Mouse (Mus musculus) midbrain, postnatal 0 days (tissue): ENCODE results near the gene Slc16a8. TPM values are rescaled to one million over a fixed set of nuclear protein-coding genes. Genes with fewer than 3 reads are reported as not detected.
"Not testable (repeated sequence)": the region's sequence is repeated elsewhere in the genome, so short reads cannot be mapped to it uniquely, and the experiment has no call there.

Experiments used
- ATAC-seq: fragments of 200-750 bp; cut with Nextera tagmentation; 2 replicates; pipeline ENCODE4 v1.8.0; 2017; ENCODE audit warnings: moderate number of reproducible peaks, mild to moderate bottlenecking, moderate TSS enrichment, moderate library complexity; ENCODE audit not compliant: low FRiP score
- DNase-seq: peaks from one replicate; pipeline ENCODE4 v3.0.0-alpha.2; 2015; ENCODE audit warnings: low spot score
- H3K27ac ChIP-seq: fragments of 300-500 bp; sonication (generic); 2 replicates; pipeline ENCODE4 v1.5.1; 2014; ENCODE audit warnings: low read depth, mild to moderate bottlenecking, low read length, mixed read lengths
- H3K27me3 ChIP-seq: fragments of 300-500 bp; sonication (generic); 2 replicates; pipeline ENCODE4 v1.6.1; 2014; ENCODE audit warnings: low read length, control low read depth, mixed read lengths; ENCODE audit not compliant: insufficient read depth
- H3K36me3 ChIP-seq: fragments of 300-500 bp; sonication (generic); 2 replicates; pipeline ENCODE4 v1.6.1; 2014; ENCODE audit warnings: low read length, control low read depth, mixed read lengths; ENCODE audit not compliant: insufficient read depth
- H3K4me1 ChIP-seq: fragments of 300-500 bp; sonication (generic); 2 replicates; pipeline ENCODE4 v1.6.1; 2014; ENCODE audit warnings: mild to moderate bottlenecking, control low read depth, antibody characterized with exemption, low read length, mixed read lengths; ENCODE audit not compliant: insufficient read depth
- H3K4me2 ChIP-seq: fragments of 300-500 bp; sonication (generic); 2 replicates; pipeline ENCODE4 v1.6.1; 2014; ENCODE audit warnings: low read depth, mild to moderate bottlenecking, low read length, mixed read lengths; ENCODE audit not compliant: poor library complexity, severe bottlenecking
- H3K4me3 ChIP-seq: fragments of 300-500 bp; sonication (generic); 2 replicates; pipeline ENCODE4 v1.5.1; 2014; ENCODE audit warnings: low read depth, mild to moderate bottlenecking, low read length, moderate library complexity
- H3K9ac ChIP-seq: fragments of 300-500 bp; sonication (generic); replicated peaks from 2 replicates; pipeline ENCODE4 v1.6.1; 2014; ENCODE audit warnings: mild to moderate bottlenecking, low read length, moderate library complexity, mixed read lengths; ENCODE audit not compliant: poor library complexity, severe bottlenecking
- H3K9me3 ChIP-seq: fragments of 300-500 bp; sonication (generic); 2 replicates; pipeline ENCODE4 v1.6.1; 2016; ENCODE audit warnings: low read length, control low read depth
- CTCF ChIP-seq: IDR thresholded peaks from 2 replicates; pipeline ENCODE4 v1.5.1; 2016; ENCODE audit warnings: antibody characterized with exemption, mild to moderate bottlenecking
- WGBS: fragments of 180-500 bp; shearing (Covaris S2); extraction: QIAGEN DNeasy Blood & Tissue Kit; methylation state at CpG from one replicate; pipeline ENCODE4 v1.1.7; 2014; 5-methylcytosine and 5-hydroxymethylcytosine counted together
- polyA plus RNA-seq: library from polyadenylated mRNA; unstranded; fragments of >200 nt; fragmentation: Nextera tagmentation; extraction: Ambion mirVana; gene quantifications from 2 replicates; pipeline ENCODE4 v1.2.1, GENCODE M21; 2015
- total RNA-seq: library from RNA; depleted of rRNA; stranded (reverse); fragments of >200 nt; gene quantifications from 2 replicates; pipeline ENCODE4 v1.2.3, GENCODE M21; 2014

Gene Slc16a8
- total and polyA plus RNA-seq, 2 experiments from 2014 or later = 0.54 to 0.93 TPM

- 64% methylated on average over 2 of the region's 2 CpGs for WGBS
- ATAC-seq = not testable (repeated sequence)
These were observed 28.8 kb downstream of the Slc16a8 start for GRCm38 (mm10) chr15:79225780-79226179.

GRCm38 (mm10) chr15:79224685-79225084 is 29.9 kb downstream of the Slc16a8 start:
- WGBS = 6% methylated on average over 5 of the region's 5 CpGs
- 0 out of 2 replicates have a peak, but pooled peaks cover 4% of the 10 kb centered on the region for H3K4me1 ChIP-seq
- no peak overlapping the region for H3K4me3 ChIP-seq
- H3K9me3 ChIP-seq = no peaks in the 10 kb centered on the region
- no peak overlapping the region for H3K9ac ChIP-seq
- ATAC-seq = peak; percentile 38; the same call in 1 of the 2 replicates
- DNase-seq = peak; percentile 85
- no peaks in the 10 kb centered on the region for H3K36me3 ChIP-seq
- H3K27ac ChIP-seq = no peak overlapping the region
- no peak overlapping the region for H3K4me2 ChIP-seq
- no peaks in the 10 kb centered on the region for H3K27me3 ChIP-seq
- peak; percentile 97 for TF ChIP-seq CTCF

More at GRCm38 (mm10) chr15:79225780-79226179, 28.8 kb downstream of the Slc16a8 start:
- H3K4me3 ChIP-seq, H3K27me3 ChIP-seq, H3K4me1 ChIP-seq, H3K4me2 ChIP-seq, DNase-seq, H3K9me3 ChIP-seq, H3K36me3 ChIP-seq, H3K27ac ChIP-seq, H3K9ac ChIP-seq: not testable (repeated sequence)
- peak; percentile 18; the same call in 1 of the 2 replicates for TF ChIP-seq CTCF

GRCm38 (mm10) chr15:79223641-79224040 is 30.9 kb downstream of the Slc16a8 start:
- no peak for ATAC-seq
- no peak for TF ChIP-seq CTCF
- Histone ChIP-seq H3K9ac (no peak overlapping the region), H3K4me1 (0 out of 2 replicates have a peak, but pooled peaks cover 4% of the 10 kb centered on the region), H3K27ac (no peak overlapping the region), H3K27me3 (no peaks in the 10 kb centered on the region), H3K4me2 (no peak overlapping the region), H3K36me3 (no peaks in the 10 kb centered on the region), H3K4me3 (no peak overlapping the region), H3K9me3 (no peaks in the 10 kb centered on the region)
- DNase-seq = no peak
- WGBS = 9% methylated on average over 5 of the region's 5 CpGs

- H3K9me3 ChIP-seq = no peaks in the 10 kb centered on the region
- no peak for ATAC-seq
- no peak overlapping the region for H3K27ac ChIP-seq
- TF ChIP-seq CTCF = no peak
- H3K4me2 ChIP-seq = no peak overlapping the region
- no peak overlapping the region for H3K9ac ChIP-seq
- H3K27me3 ChIP-seq = no peaks in the 10 kb centered on the region
- H3K4me1 ChIP-seq = no peaks in the 10 kb centered on the region
- DNase-seq = no peak
- WGBS = 0% methylated on average over 1 of the region's 1 CpGs
- H3K4me3 ChIP-seq = no peak overlapping the region
- H3K36me3 ChIP-seq = no peaks in the 10 kb centered on the region
These were observed 35.0 kb downstream of the Slc16a8 start for GRCm38 (mm10) chr15:79219572-79219971.

GRCm38 (mm10) chr15:79216191-79216590 is 38.4 kb downstream of the Slc16a8 start:
- Histone ChIP-seq H3K27me3 (no peaks in the 10 kb centered on the region), H3K27ac (no peak overlapping the region), H3K4me1 (no peaks in the 10 kb centered on the region), H3K4me3 (no peak overlapping the region), H3K9me3 (no peaks in the 10 kb centered on the region), H3K9ac (no peak overlapping the region), H3K36me3 (no peaks in the 10 kb centered on the region), H3K4me2 (no peak overlapping the region)
- DNase-seq (no peak), ATAC-seq (no peak)
- no peak for TF ChIP-seq CTCF
- 84% methylated on average over 3 of the region's 3 CpGs for WGBS

- DNase-seq = no peak
- Histone ChIP-seq H3K27ac (no peak overlapping the region), H3K27me3 (no peaks in the 10 kb centered on the region), H3K4me2 (no peak overlapping the region), H3K36me3 (no peaks in the 10 kb centered on the region), H3K4me3 (no peak overlapping the region), H3K9me3 (no peaks in the 10 kb centered on the region), H3K9ac (no peak overlapping the region), H3K4me1 (no peaks in the 10 kb centered on the region)
- 71% methylated on average over 6 of the region's 6 CpGs for WGBS
- TF ChIP-seq CTCF = no peak
- ATAC-seq = no peak
These were observed 41.0 kb downstream of the Slc16a8 start for GRCm38 (mm10) chr15:79213591-79213990.
